1 mouse cellular context compared by ENCODE assay signal in the genomic region with DNA sequence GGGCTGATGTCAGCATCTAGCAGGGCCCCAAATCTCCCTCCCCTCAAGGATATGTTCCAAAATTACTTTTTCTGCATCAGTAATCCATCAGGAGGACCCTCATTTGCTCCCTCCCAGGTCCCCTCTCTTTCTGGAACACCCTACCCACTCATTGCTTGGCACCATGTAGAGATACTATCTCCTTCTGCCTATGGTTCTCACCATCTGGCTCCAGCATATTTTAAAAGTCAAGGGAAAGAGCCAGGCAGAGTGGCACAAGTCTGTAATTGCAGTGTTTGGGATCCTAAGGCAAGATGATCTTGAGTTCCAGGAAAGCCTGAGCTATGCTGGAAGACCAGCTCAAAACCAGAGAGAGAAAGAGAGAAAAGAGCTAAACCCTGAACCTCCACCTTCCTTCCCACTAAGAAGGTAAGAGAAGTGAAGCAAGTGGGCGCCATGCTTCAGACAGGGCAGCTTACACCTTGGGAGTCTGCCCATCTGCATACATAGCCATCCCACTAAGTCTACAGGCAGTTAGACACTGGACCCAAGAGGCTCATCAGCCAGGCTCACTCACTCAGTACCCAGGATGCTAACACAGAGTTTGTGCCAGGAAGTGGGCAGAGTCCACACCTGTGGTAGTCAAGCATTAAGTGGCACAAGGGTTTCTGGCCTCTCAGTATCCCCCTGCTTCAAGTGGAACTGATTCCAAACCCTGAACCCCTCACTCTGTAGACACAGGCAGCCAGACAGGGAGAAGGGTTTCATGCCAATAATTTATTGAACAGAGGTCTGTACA.
TF ChIP-seq lines count a peak whose summit lies in the region.

No protein-coding gene starts in this region.

TF ChIP-seq in CH12.LX, 34 proteins besides CTCF, POLR2A, EP300 and RAD21:
- TF ChIP-seq ZKSCAN1 (IDR thresholded peaks at IDR 0.05; ENCODE audit: borderline replicate concordance, low read depth, low read length) (no peak), POLR2AphosphoS2 (IDR thresholded peaks at IDR 0.05; ENCODE audit: low read depth, low read length) (peak; percentile 48; the same call in 1 of the 2 replicates)
